Mouse (Mus musculus): ENCODE measurements around the gene Gch1.
A peak's percentile ranks its signal among the peaks of the same experiment; 100 is the strongest.

DNA sequence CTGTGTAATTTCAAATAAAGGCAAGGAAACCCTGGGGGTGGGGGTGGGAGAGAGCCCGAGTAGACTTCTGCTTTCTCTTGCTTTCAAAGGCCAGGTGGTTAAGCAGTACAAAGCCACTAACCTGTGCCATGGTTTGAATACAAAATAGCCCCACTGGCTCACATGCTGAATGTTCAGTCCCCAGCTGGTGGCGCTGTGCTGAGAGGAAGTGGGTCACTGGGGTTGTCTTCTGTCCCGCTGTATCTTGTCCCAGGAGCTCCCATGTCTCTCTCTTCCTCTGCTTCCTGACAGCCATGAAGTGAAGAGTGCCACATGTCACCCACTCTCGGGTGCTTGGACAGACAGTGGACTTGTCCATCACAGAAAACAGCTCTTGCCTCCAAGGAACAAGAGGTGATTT lies 4.9 kb upstream of the Gch1 start:
- peak; percentile 44 for TF ChIP-seq CTCF (IDR thresholded peaks at IDR 0.05)
- no peak for TF ChIP-seq EP300 (IDR thresholded peaks at IDR 0.05)
